Mouse (Mus musculus) heart, embryonic 14.5 days (tissue): ENCODE results near the gene Ccser1. TPM values are rescaled to one million over a fixed set of nuclear protein-coding genes. Genes with fewer than 3 reads are reported as not detected.
"Not testable (repeated sequence)": the region's sequence is repeated elsewhere in the genome, so short reads cannot be mapped to it uniquely, and the experiment has no call there.

Experiments
- ATAC-seq: fragments of 200-750 bp; cut with Nextera tagmentation; 2 replicates; pipeline ENCODE4 v1.8.0; 2017; ENCODE audit warnings: low read depth, moderate TSS enrichment; ENCODE audit not compliant: insufficient number of reproducible peaks, insufficient read depth, low FRiP score
- H3K27ac ChIP-seq, 2 experiments: fragments of 200-500 bp in 1 of 2; fragments of 300-500 bp in 1 of 2; sonication (generic) in 1 of 2; replicated peaks in 1 of 2; 2 replicates each; pipeline ENCODE4 v1.5.1; 2012 to 2014; ENCODE audit warnings: low read depth in 2 of 2, low read length in 2 of 2, control low read depth in 1 of 2, mild to moderate bottlenecking in 1 of 2, mixed read lengths in 1 of 2; ENCODE audit not compliant: control insufficient read depth in 1 of 2, insufficient read depth in 1 of 2
- H3K27me3 ChIP-seq: fragments of 300-500 bp; sonication (generic); 2 replicates; pipeline ENCODE4 v1.6.1; 2014; ENCODE audit warnings: mild to moderate bottlenecking, low read length, control low read depth; ENCODE audit not compliant: control insufficient read depth, insufficient read depth
- H3K36me3 ChIP-seq: fragments of 300-500 bp; sonication (generic); 2 replicates; pipeline ENCODE4 v1.6.1; 2014; ENCODE audit warnings: mild to moderate bottlenecking, control low read depth, low read length, mixed read lengths; ENCODE audit not compliant: control insufficient read depth, insufficient read depth
- H3K4me1 ChIP-seq, 2 experiments: fragments of 200-500 bp in 1 of 2; fragments of 300-500 bp in 1 of 2; sonication (generic) in 1 of 2; 2 replicates each; pipeline ENCODE4 v1.6.1; 2012 to 2014; ENCODE audit warnings: low read length in 2 of 2, control low read depth in 1 of 2, mixed read lengths in 1 of 2; ENCODE audit not compliant: control insufficient read depth in 2 of 2, insufficient read depth in 2 of 2
- H3K4me2 ChIP-seq: fragments of 300-500 bp; sonication (generic); 2 replicates; pipeline ENCODE4 v1.6.1; 2014; ENCODE audit warnings: mild to moderate bottlenecking, low read length
- H3K4me3 ChIP-seq, 2 experiments: fragments of 200-500 bp in 1 of 2; fragments of 300-500 bp in 1 of 2; sonication (generic) in 1 of 2; 2 replicates each; pipeline ENCODE4 v1.5.1; 2012 to 2014; ENCODE audit warnings: low read length in 2 of 2, mild to moderate bottlenecking in 2 of 2, control low read depth in 1 of 2, low read depth in 1 of 2, moderate library complexity in 1 of 2; ENCODE audit not compliant: control insufficient read depth in 1 of 2, insufficient read depth in 1 of 2
- H3K9ac ChIP-seq: fragments of 300-500 bp; sonication (generic); 2 replicates; pipeline ENCODE4 v1.6.1; 2014; ENCODE audit warnings: mild to moderate bottlenecking, low read length
- H3K9me3 ChIP-seq: fragments of 300-500 bp; sonication (generic); 2 replicates; pipeline ENCODE4 v1.6.1; 2016; ENCODE audit warnings: low read length, control low read depth; ENCODE audit not compliant: control insufficient read depth
- WGBS: fragments of 180-500 bp; shearing (Covaris S2); extraction: QIAGEN DNeasy Blood & Tissue Kit; methylation state at CpG from one replicate; pipeline ENCODE4 v1.1.7; 2014; 5-methylcytosine and 5-hydroxymethylcytosine counted together
- polyA plus RNA-seq: library from polyadenylated mRNA; unstranded; fragments of >200 nt; fragmentation: Nextera tagmentation; extraction: Ambion mirVana; gene quantifications from 2 replicates; pipeline ENCODE4 v1.2.1, GENCODE M21; 2014

Gene Ccser1
- polyA plus RNA-seq, 1 experiment from 2014 or later, result 3.7 TPM

DNA sequence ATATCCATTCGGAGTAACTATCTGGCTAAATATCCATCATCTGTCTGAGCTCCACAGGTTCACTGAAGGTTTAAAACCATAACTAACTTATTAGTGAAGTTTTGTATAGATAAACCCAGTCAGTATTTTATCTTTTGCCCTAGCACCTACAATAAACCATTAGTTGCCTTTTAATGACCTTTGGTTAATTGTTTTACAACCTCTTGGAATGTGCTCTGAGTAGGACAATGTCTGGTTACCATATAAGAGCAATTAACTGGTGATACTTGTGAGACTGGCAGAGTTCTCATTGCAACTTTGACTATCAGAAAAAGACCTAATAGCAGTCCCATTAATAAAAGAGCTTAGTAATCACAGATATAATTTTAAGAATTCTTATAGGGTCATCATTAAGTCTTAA, 864.9 kb downstream of the Ccser1 start:
- not testable (repeated sequence) for H3K4me1 ChIP-seq, H3K9me3 ChIP-seq, H3K36me3 ChIP-seq, H3K27ac ChIP-seq, H3K27me3 ChIP-seq, ATAC-seq, H3K4me2 ChIP-seq, H3K4me3 ChIP-seq, H3K9ac ChIP-seq
- WGBS, result 88% methylated on average over 1 of the region's 1 CpGs

DNA sequence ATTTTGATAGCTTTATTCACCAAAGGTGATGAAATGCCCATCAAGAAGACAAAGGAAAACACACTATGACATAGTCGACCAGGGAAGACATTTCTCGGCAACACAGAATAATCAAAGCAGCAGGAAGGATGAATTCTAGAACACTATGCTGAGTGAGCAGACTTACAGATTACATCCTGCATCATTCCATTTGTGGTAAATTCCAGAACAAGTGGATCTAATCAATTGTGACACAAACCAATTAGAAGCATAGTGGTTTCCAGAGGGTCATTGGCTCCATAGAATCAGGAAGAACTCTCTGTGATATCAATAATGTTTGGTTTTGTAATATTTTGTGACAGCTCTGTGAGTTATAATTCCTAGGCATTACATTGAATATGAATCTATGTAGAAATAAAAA, 875.2 kb downstream of the Ccser1 start:
- Histone ChIP-seq H3K27me3 (no peaks in the 10 kb centered on the region), H3K4me3 (no peak overlapping the region), H3K9ac (no peak overlapping the region), H3K27ac (no peak overlapping the region), H3K36me3 (no peaks in the 10 kb centered on the region), H3K4me1 (no peaks in the 10 kb centered on the region), H3K4me2 (no peak overlapping the region), H3K9me3 (no peaks in the 10 kb centered on the region)
- no peak for ATAC-seq
- 67% methylated on average over 2 of the region's 2 CpGs for WGBS

- Histone ChIP-seq H3K27ac (no peak overlapping the region), H3K9me3 (no peaks in the 10 kb centered on the region), H3K4me3 (no peak overlapping the region), H3K4me2 (no peak overlapping the region), H3K4me1 (no peaks in the 10 kb centered on the region), H3K27me3 (no peaks in the 10 kb centered on the region), H3K9ac (no peak overlapping the region), H3K36me3 (no peaks in the 10 kb centered on the region)
- 73% methylated on average over 6 of the region's 6 CpGs for WGBS
- ATAC-seq, result no peak
These were observed 886.4 kb downstream of the Ccser1 start for GRCm38 (mm10) chr6:62066363-62067023.

GRCm38 (mm10) chr6:62067024-62067380, 886.9 kb downstream of the Ccser1 start:
- 75% methylated on average over 4 of the region's 4 CpGs for WGBS
- H3K27me3 ChIP-seq, result no peaks in the 10 kb centered on the region

GRCm38 (mm10) chr6:62105464-62105863, 925.3 kb downstream of the Ccser1 start:
- no peaks in the 10 kb centered on the region for H3K27me3 ChIP-seq
- ATAC-seq, result no peak
- H3K4me1 ChIP-seq, result no peaks in the 10 kb centered on the region
- no peaks in the 10 kb centered on the region for H3K9me3 ChIP-seq
- 55% methylated on average over 2 of the region's 2 CpGs for WGBS
- H3K9ac ChIP-seq, result no peak overlapping the region
- no peak overlapping the region for H3K4me3 ChIP-seq
- H3K36me3 ChIP-seq, result no peaks in the 10 kb centered on the region
- no peak overlapping the region for H3K4me2 ChIP-seq
- no peak overlapping the region for H3K27ac ChIP-seq

More at GRCm38 (mm10) chr6:62067024-62067380, 886.9 kb downstream of the Ccser1 start:
- Histone ChIP-seq H3K36me3 (no peaks in the 10 kb centered on the region), H3K4me3 (no peak overlapping the region), H3K27ac (no peak overlapping the region), H3K4me2 (no peak overlapping the region), H3K9ac (no peak overlapping the region), H3K9me3 (no peaks in the 10 kb centered on the region), H3K4me1 (no peaks in the 10 kb centered on the region)
- ATAC-seq, result no peak

DNA sequence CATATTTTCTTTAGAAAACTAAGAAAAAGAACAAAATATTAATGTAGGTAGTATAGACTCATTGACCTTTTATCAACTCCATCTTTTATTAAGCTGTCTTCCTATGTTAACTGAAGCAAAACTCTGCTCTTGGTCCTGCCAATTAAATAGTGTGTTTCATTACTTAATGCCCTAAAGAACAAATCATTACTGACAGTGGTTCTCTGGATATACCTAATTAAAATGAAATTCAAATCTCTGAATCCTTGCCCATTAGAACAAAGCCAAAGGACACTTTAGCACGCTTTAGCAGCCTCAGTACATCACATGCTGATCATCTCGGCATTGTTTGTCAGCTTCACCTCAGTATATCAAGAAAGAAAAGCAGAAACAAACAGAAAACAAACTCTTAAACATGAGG, 952.4 kb downstream of the Ccser1 start:
- ATAC-seq, result no peak
- no peak overlapping the region for H3K4me3 ChIP-seq
- H3K4me1 ChIP-seq, result no peaks in the 10 kb centered on the region
- H3K27ac ChIP-seq, result no peak overlapping the region
- H3K9me3 ChIP-seq, result no peaks in the 10 kb centered on the region
- 88% methylated on average over 2 of the region's 2 CpGs for WGBS
- no peaks in the 10 kb centered on the region for H3K27me3 ChIP-seq
- no peaks in the 10 kb centered on the region for H3K36me3 ChIP-seq
- H3K9ac ChIP-seq, result no peak overlapping the region
- H3K4me2 ChIP-seq, result no peak overlapping the region

DNA sequence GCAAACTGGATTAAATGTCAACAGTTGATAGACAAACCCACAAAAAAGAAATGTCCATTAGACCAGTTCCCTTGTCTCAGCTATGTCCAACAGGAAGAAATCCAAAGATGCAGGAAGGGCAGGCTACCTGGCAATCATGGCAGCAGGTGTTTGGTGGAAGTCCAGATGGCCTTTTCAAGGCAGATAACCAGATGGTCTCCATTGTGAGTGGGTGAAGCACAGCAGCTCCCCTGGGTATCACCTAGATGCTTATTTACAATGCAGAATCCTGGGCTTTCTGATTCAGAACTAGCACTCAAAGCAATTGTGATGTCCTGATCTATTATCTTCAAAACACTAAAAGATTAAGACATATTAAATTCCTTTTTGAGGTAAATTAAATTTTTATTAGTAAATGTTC, 980.2 kb downstream of the Ccser1 start:
- Histone ChIP-seq H3K27ac (no peak overlapping the region), H3K27me3 (no peaks in the 10 kb centered on the region), H3K4me2 (no peak overlapping the region), H3K36me3 (no peaks in the 10 kb centered on the region), H3K9me3 (no peaks in the 10 kb centered on the region), H3K4me3 (no peak overlapping the region), H3K9ac (no peak overlapping the region), H3K4me1 (no peaks in the 10 kb centered on the region)
- no peak for ATAC-seq

DNA sequence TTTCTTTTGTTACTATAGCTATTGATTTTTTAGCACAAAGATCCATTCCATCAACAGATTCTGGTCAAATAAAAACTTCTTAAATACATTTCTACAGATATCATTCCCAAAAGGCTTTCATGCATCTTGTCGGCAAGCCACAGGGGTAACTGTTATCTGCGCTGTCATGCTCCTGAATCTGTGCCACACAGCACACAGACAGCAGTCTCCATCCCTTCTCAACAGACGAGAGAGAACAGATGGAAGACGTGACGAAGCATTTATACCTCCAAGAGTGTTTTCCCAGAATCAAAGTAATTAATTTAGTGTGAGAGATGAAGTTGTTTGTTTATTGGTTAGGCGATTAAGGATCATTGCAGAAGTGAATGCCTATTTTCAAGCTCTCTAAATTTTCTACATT, 982.5 kb downstream of the Ccser1 start:
- H3K36me3 ChIP-seq, result no peaks in the 10 kb centered on the region
- H3K4me1 ChIP-seq, result no peaks in the 10 kb centered on the region
- H3K27ac ChIP-seq, result no peak overlapping the region
- no peaks in the 10 kb centered on the region for H3K27me3 ChIP-seq
- no peaks in the 10 kb centered on the region for H3K9me3 ChIP-seq
- ATAC-seq, result no peak
- 57% methylated on average over 6 of the region's 6 CpGs for WGBS
- no peak overlapping the region for H3K4me3 ChIP-seq
- H3K4me2 ChIP-seq, result no peak overlapping the region
- H3K9ac ChIP-seq, result no peak overlapping the region
